Mouse (Mus musculus) heart, adult 2 months (tissue): ENCODE results near the gene Patz1. TPM values are rescaled to one million over a fixed set of nuclear protein-coding genes. Genes with fewer than 3 reads are reported as not detected.

Experiments
- DNase-seq, 2 experiments: peaks; one replicate each; pipeline ENCODE4 v3.0.0; 2021
- H3K27ac ChIP-seq: fragments of 200-600 bp; 2 replicates; pipeline ENCODE4 v1.8.1; 2022
- H3K27me3 ChIP-seq: fragments of 200-500 bp; 2 replicates; pipeline ENCODE4 v1.6.1; 2012; ENCODE audit warnings: mild to moderate bottlenecking, low read length, inconsistent platforms, mixed read lengths; ENCODE audit not compliant: control insufficient read depth, insufficient read depth
- H3K36me3 ChIP-seq: fragments of 200-500 bp; 2 replicates; pipeline ENCODE4 v1.6.1; 2012; ENCODE audit warnings: low read length, inconsistent platforms; ENCODE audit not compliant: control insufficient read depth, insufficient read depth
- H3K4me1 ChIP-seq: fragments of 200-500 bp; 2 replicates; pipeline ENCODE4 v1.6.1; 2011; ENCODE audit warnings: low read length; ENCODE audit not compliant: control insufficient read depth, insufficient read depth
- H3K4me3 ChIP-seq: fragments of 200-600 bp; 2 replicates; pipeline ENCODE4 v1.8.1; 2022
- H3K79me2 ChIP-seq: fragments of 200-500 bp; replicated peaks from 2 replicates; pipeline ENCODE4 v1.6.1; 2012; ENCODE audit warnings: mild to moderate bottlenecking, inconsistent platforms, low read length, moderate library complexity, mixed read lengths; ENCODE audit not compliant: control insufficient read depth, insufficient read depth
- H3K9ac ChIP-seq: fragments of 200-500 bp; 2 replicates; pipeline ENCODE4 v1.6.1; 2012; ENCODE audit warnings: low read depth, mild to moderate bottlenecking, control low read depth, inconsistent platforms, low read length, mixed read lengths
- CTCF ChIP-seq: fragments of 200-600 bp; IDR thresholded peaks from 2 replicates; pipeline ENCODE4 v1.8.1; 2022; ENCODE audit warnings: antibody characterized with exemption, mild to moderate bottlenecking, moderate library complexity
- EP300 ChIP-seq: fragments of 200-500 bp; IDR thresholded peaks from 2 replicates; pipeline ENCODE4 v1.6.1; 2011; ENCODE audit warnings: low read depth, low read length, control low read depth; ENCODE audit not compliant: insufficient read depth
- WGBS: fragments of 180-500 bp; shearing (Covaris S2); methylation state at CpG from one replicate; pipeline ENCODE4 v1.1.7; 2018; 5-methylcytosine and 5-hydroxymethylcytosine counted together
- intact Hi-C: fragments of 180-260 bp; cut with DNase I; formaldehyde crosslinking; loops from one replicate; pipeline ENCODE4 v1.15.1; 2025
- polyA plus RNA-seq: library from polyadenylated mRNA; depleted of rRNA; stranded (reverse); fragments of >200 nt; gene quantifications from 2 replicates; pipeline ENCODE4 v1.2.3, GENCODE M21; 2012; rRNA removed
- total RNA-seq, 2 experiments: library from RNA; stranded (reverse); gene quantifications; 2 replicates each; pipeline ENCODE4 v1.2.3; 2021

The Patz1 gene
- total and polyA plus RNA-seq, 3 experiments, result 16.3 to 30.8 (median 19.4) TPM

- TF ChIP-seq EP300 (no peak), CTCF (peak; percentile 67)
- no peak overlapping the region for H3K27ac ChIP-seq
- H3K36me3 ChIP-seq, result peaks cover 3% of the 10 kb centered on the region; the same call in 1 of the 2 replicates
- H3K4me3 ChIP-seq, result no peak overlapping the region
- intact Hi-C loops, result no loop called here
- no peak for DNase-seq
- no peak overlapping the region for H3K9ac ChIP-seq
- H3K4me1 ChIP-seq, result peaks cover 8% of the 10 kb centered on the region
- WGBS, result 63% methylated on average over 18 of the region's 18 CpGs
- no peaks in the 10 kb centered on the region for H3K79me2 ChIP-seq
- H3K27me3 ChIP-seq, result no peaks in the 10 kb centered on the region
Observed at GRCm38 (mm10) chr11:3352990-3353585, 64.4 kb downstream of the Patz1 start.

Other genes starting within 250 kb of the Patz1 start
- 10 to 100 TPM; 17.3 to 17.4 TPM for gene Sfi1, start 95.4 kb upstream of the Patz1 start, total RNA-seq
- gene Sfi1, start 95.4 kb upstream of the Patz1 start, polyA plus RNA-seq, result 11.3 and 13.0 TPM in 2 replicates
- gene Eif4enif1, start 86.5 kb upstream of the Patz1 start, total RNA-seq, result 10 to 100 TPM; 36.4 to 43.6 TPM
- 29.6 and 44.3 TPM in 2 replicates for gene Eif4enif1, start 86.5 kb upstream of the Patz1 start, polyA plus RNA-seq
- 10 to 100 TPM; 59.0 to 61.7 TPM for gene Drg1, start 22.5 kb upstream of the Patz1 start, total RNA-seq
- 19.9 and 38.5 TPM in 2 replicates for gene Drg1, start 22.5 kb upstream of the Patz1 start, polyA plus RNA-seq
- gene Pik3ip1, start 41.5 kb downstream of the Patz1 start, total RNA-seq, result 10 to 100 TPM; 29.4 to 36.4 TPM
- gene Pik3ip1, start 41.5 kb downstream of the Patz1 start, polyA plus RNA-seq, result 29.5 and 36.2 TPM in 2 replicates
- 10 to 100 TPM; 16.4 to 17.1 TPM for gene Limk2, start 120.3 kb downstream of the Patz1 start, total RNA-seq
- gene Limk2, start 120.3 kb downstream of the Patz1 start, polyA plus RNA-seq, result 39.5 and 41.8 TPM in 2 replicates
- gene Rnf185, start 163.5 kb downstream of the Patz1 start, total RNA-seq, result 10 to 100 TPM; 19.9 to 21.6 TPM
- 23.0 and 35.2 TPM in 2 replicates for gene Rnf185, start 163.5 kb downstream of the Patz1 start, polyA plus RNA-seq
- under 1 TPM in 1 of 2 experiments, not detected in 1; 0.09 TPM for gene Pla2g3, start 199.4 kb downstream of the Patz1 start, total RNA-seq
- 0.23 and 0.25 TPM in 2 replicates for gene Pla2g3, start 199.4 kb downstream of the Patz1 start, polyA plus RNA-seq
- gene Inpp5j, start 215.9 kb downstream of the Patz1 start, total RNA-seq, result 10 to 100 TPM; 23.4 to 23.6 TPM
- 20.1 and 22.2 TPM in 2 replicates for gene Inpp5j, start 215.9 kb downstream of the Patz1 start, polyA plus RNA-seq
- gene Selenom, start 225.8 kb downstream of the Patz1 start, total RNA-seq, result 10 to 100 TPM; 41.7 to 42.8 TPM
- gene Selenom, start 225.8 kb downstream of the Patz1 start, polyA plus RNA-seq, result 67.8 and 78.3 TPM in 2 replicates